Mouse (Mus musculus) neural tube, embryonic 11.5 days (tissue): Measurements from ENCODE around the gene Gm19410. TPM values are rescaled to one million over a fixed set of nuclear protein-coding genes. Genes with fewer than 3 reads are reported as not detected.

Experiments used
- ATAC-seq: fragments of 200-750 bp; cut with Nextera tagmentation; 2 replicates; pipeline ENCODE4 v1.8.0; 2017; ENCODE audit warnings: moderate number of reproducible peaks, mild to moderate bottlenecking, moderate TSS enrichment, moderate library complexity; ENCODE audit not compliant: insufficient read depth, low FRiP score, low TSS enrichment
- DNase-seq: peaks from one replicate; pipeline ENCODE4 v3.0.0-alpha.2; 2015; ENCODE audit warnings: low spot score
- H3K27ac ChIP-seq: fragments of 300-500 bp; sonication (generic); 2 replicates; pipeline ENCODE4 v1.5.1; 2014; ENCODE audit warnings: low read depth, mild to moderate bottlenecking, low read length
- H3K27me3 ChIP-seq: fragments of 300-500 bp; sonication (generic); 2 replicates; pipeline ENCODE4 v1.6.1; 2014; ENCODE audit warnings: mild to moderate bottlenecking, low read length, mixed read lengths; ENCODE audit not compliant: control insufficient read depth, insufficient read depth
- H3K36me3 ChIP-seq: fragments of 300-500 bp; sonication (generic); 2 replicates; pipeline ENCODE4 v1.6.1; 2014; ENCODE audit warnings: mild to moderate bottlenecking, low read length, moderate library complexity, mixed read lengths; ENCODE audit not compliant: control insufficient read depth, insufficient read depth
- H3K4me1 ChIP-seq: fragments of 300-500 bp; sonication (generic); 2 replicates; pipeline ENCODE4 v1.6.1; 2014; ENCODE audit warnings: low read length, mixed read lengths; ENCODE audit not compliant: control insufficient read depth, insufficient read depth
- H3K4me2 ChIP-seq: fragments of 300-500 bp; sonication (generic); 2 replicates; pipeline ENCODE4 v1.6.1; 2014; ENCODE audit warnings: low read depth, mild to moderate bottlenecking, moderate library complexity
- H3K4me3 ChIP-seq: fragments of 300-500 bp; sonication (generic); 2 replicates; pipeline ENCODE4 v1.5.1; 2014; ENCODE audit warnings: low read depth, low read length
- H3K9ac ChIP-seq: fragments of 300-500 bp; sonication (generic); 2 replicates; pipeline ENCODE4 v1.6.1; 2014; ENCODE audit warnings: mild to moderate bottlenecking, low read length
- H3K9me3 ChIP-seq: fragments of 300-500 bp; sonication (generic); 2 replicates; pipeline ENCODE4 v1.6.1; 2016; ENCODE audit warnings: low read length; ENCODE audit not compliant: control insufficient read depth
- WGBS: fragments of 180-500 bp; shearing (Covaris S2); extraction: QIAGEN DNeasy Blood & Tissue Kit; methylation state at CpG from one replicate; pipeline ENCODE4 v1.1.7; 2014; 5-methylcytosine and 5-hydroxymethylcytosine counted together
- microRNA-seq: library from miRNA; unstranded; fragments of <30 nt; microRNA quantifications from one replicate; pipeline ENCODE4, GENCODE M21; 2016
- polyA plus RNA-seq: library from polyadenylated mRNA; unstranded; fragments of >200 nt; fragmentation: Nextera tagmentation; extraction: Ambion mirVana; gene quantifications from 2 replicates; pipeline ENCODE4 v1.2.1, GENCODE M21; 2014

The Gm19410 gene
- 0.07 TPM in 1 of 2 replicates, not detected in the other for polyA plus RNA-seq

DNA sequence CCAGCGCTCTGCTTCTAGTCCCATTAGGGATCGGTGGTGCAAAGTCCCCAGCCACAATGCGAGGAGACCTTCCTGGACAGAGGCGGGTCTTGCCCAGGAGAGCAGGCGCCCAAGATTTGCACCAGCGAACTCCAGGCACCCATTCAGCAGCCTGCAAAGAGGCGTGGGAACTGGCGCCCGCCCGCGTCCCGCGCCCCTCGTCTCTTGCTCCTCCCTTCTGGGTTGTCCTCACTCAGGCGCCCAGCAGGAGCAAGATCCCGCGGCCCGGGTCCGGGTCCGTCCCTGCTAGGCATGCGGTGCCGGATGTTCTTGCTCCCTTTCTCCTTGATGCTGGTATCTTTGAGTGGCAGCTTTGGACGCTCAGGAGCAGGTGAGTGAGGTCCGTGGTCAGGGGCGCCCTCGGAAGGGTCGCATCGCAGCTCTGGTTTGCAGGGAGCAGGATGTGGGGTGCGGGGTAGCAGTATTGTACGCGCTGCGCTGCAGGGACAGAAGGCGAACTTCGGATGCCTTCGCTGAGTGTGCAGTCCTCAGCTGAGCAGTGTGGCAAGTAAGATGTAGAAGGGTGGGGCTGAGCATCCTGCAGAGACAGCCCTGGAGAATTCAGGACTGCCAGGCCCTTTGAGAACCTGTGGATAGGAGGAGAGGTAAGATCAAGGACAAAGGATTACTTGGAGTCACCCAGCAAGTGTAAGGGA, at the start of gene Gm19410:
Gene Gm19410 (plus strand): TSS at position 292 of the 695 bp plus-strand sequence.
- no peak for ATAC-seq

GRCm38 (mm10) chr8:35730776-35731175, 34.8 kb upstream of the Gm19410 start:
- WGBS = 78% methylated on average over 3 of the region's 3 CpGs
- Histone ChIP-seq H3K27ac (no peak overlapping the region), H3K4me2 (no peak overlapping the region), H3K4me1 (no peaks in the 10 kb centered on the region), H3K9ac (no peak overlapping the region), H3K36me3 (no peaks in the 10 kb centered on the region), H3K4me3 (no peak overlapping the region), H3K27me3 (no peaks in the 10 kb centered on the region), H3K9me3 (no peaks in the 10 kb centered on the region)
- DNase-seq (no peak), ATAC-seq (no peak)

More for the DNA sequence above, at the start of gene Gm19410:
- H3K36me3 ChIP-seq = no peaks in the 10 kb centered on the region
- peak within 1 kb of the TSS; percentile 83 for H3K4me2 ChIP-seq
- peaks cover 19% of the 10 kb centered on the region for H3K27me3 ChIP-seq
- DNase-seq = peak; percentile 52
- WGBS = 0% methylated on average over 35 of the region's 35 CpGs
- peak within 1 kb of the TSS; percentile 35 for H3K9ac ChIP-seq
- no peaks in the 10 kb centered on the region for H3K9me3 ChIP-seq
- H3K27ac ChIP-seq = no peak within 1 kb of the TSS
- no peaks in the 10 kb centered on the region; the same call in 1 of the 2 replicates for H3K4me1 ChIP-seq
- H3K4me3 ChIP-seq = peak within 1 kb of the TSS; percentile 39

DNA sequence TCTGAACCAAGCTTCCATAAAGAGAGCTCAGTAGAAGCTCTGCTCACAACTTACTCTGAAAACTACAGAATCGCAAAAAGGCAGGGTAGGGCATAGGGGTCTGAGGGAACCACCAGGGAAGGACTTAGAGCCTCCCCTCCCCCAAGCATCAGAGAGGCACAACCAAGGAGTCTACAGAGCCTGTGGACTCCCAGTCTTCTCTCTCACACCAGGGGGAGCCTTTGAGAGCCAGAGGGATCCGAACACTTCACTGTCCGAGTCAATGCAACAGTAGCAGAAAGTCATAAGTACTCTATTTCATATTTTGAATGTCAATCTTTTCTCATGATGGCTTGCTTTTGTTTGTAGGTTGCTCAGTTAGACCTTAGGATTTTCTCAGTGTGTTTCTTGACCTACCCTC, 30.2 kb upstream of the Gm19410 start:
- no peak overlapping the region for H3K4me3 ChIP-seq
- no peak overlapping the region for H3K4me2 ChIP-seq
- H3K9ac ChIP-seq = no peak overlapping the region
- no peaks in the 10 kb centered on the region for H3K4me1 ChIP-seq
- no peak overlapping the region for H3K27ac ChIP-seq
- 86% methylated on average over 3 of the region's 3 CpGs for WGBS
- ATAC-seq (no peak), DNase-seq (no peak)
- H3K36me3 ChIP-seq = no peaks in the 10 kb centered on the region
- no peaks in the 10 kb centered on the region for H3K9me3 ChIP-seq
- no peaks in the 10 kb centered on the region for H3K27me3 ChIP-seq

DNA sequence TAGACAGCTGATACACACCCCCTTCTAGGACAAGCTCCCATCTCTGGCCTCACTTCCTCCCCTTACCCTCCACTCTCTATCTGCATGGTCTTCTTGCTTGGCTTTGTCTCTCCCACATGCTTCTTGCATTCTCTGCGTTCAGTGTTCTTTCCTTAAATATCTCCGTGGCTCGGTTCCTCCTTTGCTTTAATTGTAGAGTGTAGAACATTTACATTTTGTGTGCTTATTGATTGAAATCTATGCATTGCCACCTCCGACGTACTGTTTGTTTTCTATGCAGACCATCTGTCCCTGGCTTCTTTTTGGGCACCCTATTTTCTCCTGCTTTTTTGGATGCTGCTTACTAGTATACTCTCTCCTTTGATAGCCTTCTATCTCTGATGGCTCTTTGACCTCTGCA, 9.4 kb upstream of the Gm19410 start:
- H3K27ac ChIP-seq = no peak overlapping the region
- WGBS = 93% methylated on average over 5 of the region's 5 CpGs
- H3K36me3 ChIP-seq = no peaks in the 10 kb centered on the region
- no peaks in the 10 kb centered on the region for H3K4me1 ChIP-seq
- no peaks in the 10 kb centered on the region for H3K27me3 ChIP-seq
- H3K9me3 ChIP-seq = no peaks in the 10 kb centered on the region
- ATAC-seq (no peak), DNase-seq (no peak)
- H3K4me3 ChIP-seq = no peak overlapping the region
- no peak overlapping the region for H3K4me2 ChIP-seq
- no peak overlapping the region for H3K9ac ChIP-seq

GRCm38 (mm10) chr8:35765020-35765419, 570 bp upstream of the Gm19410 start:
- DNase-seq (no peak), ATAC-seq (no peak)
- peaks cover 19% of the 10 kb centered on the region for H3K27me3 ChIP-seq
- H3K4me3 ChIP-seq = peak overlapping the region; percentile 39
- WGBS = 3% methylated on average over 9 of the region's 9 CpGs
- no peaks in the 10 kb centered on the region; the same call in 1 of the 2 replicates for H3K4me1 ChIP-seq
- no peak overlapping the region for H3K9ac ChIP-seq
- H3K27ac ChIP-seq = no peak overlapping the region
- no peaks in the 10 kb centered on the region for H3K36me3 ChIP-seq
- no peaks in the 10 kb centered on the region for H3K9me3 ChIP-seq
- peak overlapping the region; percentile 83 for H3K4me2 ChIP-seq

GRCm38 (mm10) chr8:35773508-35773907, 7.9 kb downstream of the Gm19410 start:
- H3K4me3 ChIP-seq = no peak overlapping the region
- H3K27me3 ChIP-seq = no peaks in the 10 kb centered on the region
- 51% methylated on average over 7 of the region's 7 CpGs for WGBS
- no peak overlapping the region for H3K27ac ChIP-seq
- no peak overlapping the region for H3K4me2 ChIP-seq
- no peaks in the 10 kb centered on the region for H3K9me3 ChIP-seq
- no peak for DNase-seq
- H3K9ac ChIP-seq = no peak overlapping the region
- H3K36me3 ChIP-seq = no peaks in the 10 kb centered on the region
- no peaks in the 10 kb centered on the region for H3K4me1 ChIP-seq
- no peak; the same call in 1 of the 2 replicates for ATAC-seq

Small RNA genes within 50 kb of the gene (microRNA-seq; reads per million reads assigned to microRNA genes)
- gene Gm44474 = not detected
